Comparison of ENCODE assay signal across 8 mouse cellular contexts in genomic region chr7:136406258-136407100, GRCm38 (mm10).
A peak's percentile ranks its signal among the peaks of the same experiment; 100 is the strongest.
DNase-seq lines count a peak whose midpoint lies in the region; ATAC-seq and TF ChIP-seq lines count a peak whose summit lies in the region.

No protein-coding gene starts in this region.

- intact Hi-C loops in left cerebral cortex, postnatal 14 days (cut with DNase I), result no loop called here

- no peaks in the 10 kb centered on the region for H3K4me1 ChIP-seq in forebrain, embryonic 11.5 days (replicated peaks; ENCODE audit: control insufficient read depth, insufficient read depth, low read length)
- peaks cover 4% of the 10 kb centered on the region; the same call in 1 of the 2 replicates for H3K4me1 ChIP-seq in forebrain, embryonic 10.5 days
- 0 out of 2 replicates have a peak, but pooled peaks cover 6% of the 10 kb centered on the region for H3K4me1 ChIP-seq in hindbrain, embryonic 12.5 days
- H3K4me1 ChIP-seq in lung, embryonic 14.5 days (ENCODE audit: insufficient read depth), result peaks cover 13% of the 10 kb centered on the region; the same call in 1 of the 2 replicates

- no peak overlapping the region for H3K9ac ChIP-seq in forebrain, embryonic 11.5 days (ENCODE audit: low read length)
- H3K9ac ChIP-seq in hindbrain, embryonic 12.5 days, result no peak overlapping the region
- H3K9ac ChIP-seq in lung, embryonic 14.5 days, result no peak overlapping the region

- H3K9me3 ChIP-seq in forebrain, embryonic 11.5 days (ENCODE audit: control insufficient read depth, low read length), result no peaks in the 10 kb centered on the region
- no peaks in the 10 kb centered on the region for H3K9me3 ChIP-seq in forebrain, embryonic 10.5 days
- H3K9me3 ChIP-seq in hindbrain, embryonic 12.5 days (replicated peaks), result no peaks in the 10 kb centered on the region
- no peaks in the 10 kb centered on the region for H3K9me3 ChIP-seq in lung, embryonic 14.5 days (ENCODE audit: low read depth, low read length)

- ATAC-seq in forebrain, embryonic 11.5 days (replicated peaks; ENCODE audit: low FRiP score), result no peak
- no peak for ATAC-seq in hindbrain, embryonic 12.5 days (ENCODE audit: low FRiP score)
- peak; percentile 85 for ATAC-seq in lung, embryonic 14.5 days (ENCODE audit: insufficient read depth)

- no peaks in the 10 kb centered on the region for H3K36me3 ChIP-seq in forebrain, embryonic 11.5 days (ENCODE audit: control insufficient read depth, insufficient read depth, low read length)
- no peaks in the 10 kb centered on the region for H3K36me3 ChIP-seq in forebrain, embryonic 10.5 days (replicated peaks)
- no peaks in the 10 kb centered on the region for H3K36me3 ChIP-seq in hindbrain, embryonic 12.5 days
- H3K36me3 ChIP-seq in lung, embryonic 14.5 days (ENCODE audit: insufficient read depth), result no peaks in the 10 kb centered on the region

- peak; percentile 39 for DNase-seq in forebrain, embryonic 11.5 days (ENCODE audit: low spot score)
- no peak for DNase-seq in forebrain, embryonic 10.5 days (ENCODE audit: extremely low spot score, low spot score)
- DNase-seq in fibroblast of lung, adult 2 months (ENCODE audit: low read depth), result peak; percentile 54
- peak; percentile 89 for DNase-seq in lung, embryonic 14.5 days
- DNase-seq in layer of hippocampus, adult 9-11 months, result no peak
- DNase-seq in left cerebral cortex, postnatal 14 days (ENCODE audit: low spot score in 2 of 2), result no peak
- DNase-seq in thymus, postnatal 0 days (ENCODE audit: low spot score), result no peak

- H3K27me3 ChIP-seq in forebrain, embryonic 11.5 days (ENCODE audit: control insufficient read depth, insufficient read depth, low read length), result no peaks in the 10 kb centered on the region
- no peaks in the 10 kb centered on the region for H3K27me3 ChIP-seq in forebrain, embryonic 10.5 days (ENCODE audit: poor library complexity, severe bottlenecking)
- no peaks in the 10 kb centered on the region for H3K27me3 ChIP-seq in hindbrain, embryonic 12.5 days
- peaks cover 6% of the 10 kb centered on the region; the same call in 1 of the 2 replicates for H3K27me3 ChIP-seq in lung, embryonic 14.5 days (ENCODE audit: insufficient read depth, low read length)

- TF ChIP-seq CTCF in lung, embryonic 14.5 days (IDR thresholded peaks at IDR 0.05; ENCODE audit: low read depth), result no peak

- no peak overlapping the region for H3K4me2 ChIP-seq in forebrain, embryonic 11.5 days (ENCODE audit: low read depth, low read length, severe bottlenecking)
- no peak overlapping the region for H3K4me2 ChIP-seq in hindbrain, embryonic 12.5 days (replicated peaks)
- peak overlapping the region; percentile 46 for H3K4me2 ChIP-seq in lung, embryonic 14.5 days

- no peak overlapping the region for H3K27ac ChIP-seq in forebrain, embryonic 11.5 days (ENCODE audit: low read depth, low read length)
- H3K27ac ChIP-seq in forebrain, embryonic 10.5 days, result no peak overlapping the region
- H3K27ac ChIP-seq in hindbrain, embryonic 12.5 days, result peak overlapping the region; percentile 52; the same call in 1 of the 2 replicates
- H3K27ac ChIP-seq in lung, embryonic 14.5 days (ENCODE audit: low read depth), result peak overlapping the region; percentile 32; the same call in 1 of the 2 replicates

- 80% methylated on average over 20 of the region's 20 CpGs for whole genome bisulfite sequencing in forebrain, embryonic 11.5 days
- 78% methylated on average over 20 of the region's 20 CpGs for WGBS in forebrain, embryonic 10.5 days
- WGBS in hindbrain, embryonic 12.5 days, result 70% methylated on average over 20 of the region's 20 CpGs
- 23% methylated on average over 20 of the region's 20 CpGs for WGBS in lung, embryonic 14.5 days

- H3K4me3 ChIP-seq in forebrain, embryonic 11.5 days (ENCODE audit: low read depth, low read length), result no peak overlapping the region
- H3K4me3 ChIP-seq in forebrain, embryonic 10.5 days, result no peak overlapping the region
- H3K4me3 ChIP-seq in hindbrain, embryonic 12.5 days, result no peak overlapping the region
- no peak overlapping the region for H3K4me3 ChIP-seq in lung, embryonic 14.5 days (ENCODE audit: low read depth, low read length)

Comparison
In these comparisons a context has a peak if more than half of its experiments do, and no peak if none do; other contexts are left out.
1. DNase-seq: peak in forebrain, embryonic 11.5 days (single experiment), fibroblast of lung, adult 2 months (single experiment) and lung, embryonic 14.5 days (single experiment); none in forebrain, embryonic 10.5 days (single experiment), layer of hippocampus, adult 9-11 months (single experiment), left cerebral cortex, postnatal 14 days (0 of 2) and thymus, postnatal 0 days (single experiment).
2. H3K27ac ChIP-seq: peak in hindbrain, embryonic 12.5 days (single experiment) and lung, embryonic 14.5 days (single experiment); none in forebrain, embryonic 11.5 days (single experiment) and forebrain, embryonic 10.5 days (single experiment).